Mouse (Mus musculus) megakaryocyte, embryonic 14.5 days (primary cell): ENCODE data around the gene Tpm1. TPM values are rescaled to one million over a fixed set of nuclear protein-coding genes. Genes with fewer than 3 reads are reported as not detected.
A peak's percentile ranks its signal among the peaks of the same experiment; 100 is the strongest.

ENCODE experiments used
- H3K27me3 ChIP-seq: replicated peaks from 2 replicates; pipeline ENCODE3; 2012; ENCODE audit warnings: inconsistent platforms
- H3K36me3 ChIP-seq: replicated peaks from 2 replicates; pipeline ENCODE3; 2012; ENCODE audit warnings: low read length, inconsistent platforms, mixed read lengths
- H3K4me1 ChIP-seq: 2 replicates; pipeline ENCODE4 v1.6.1; 2012; ENCODE audit warnings: inconsistent platforms
- H3K4me3 ChIP-seq: replicated peaks from 2 replicates; pipeline ENCODE3; 2012; ENCODE audit warnings: moderate library complexity, mild to moderate bottlenecking, inconsistent platforms
- H3K9me3 ChIP-seq: 2 replicates; pipeline ENCODE4 v1.6.1; 2012; ENCODE audit warnings: inconsistent platforms
- FLI1 ChIP-seq: IDR thresholded peaks from 2 replicates; pipeline ENCODE4 v1.6.1; 2012; ENCODE audit warnings: low read length, inconsistent platforms, mixed read lengths
- GATA1 ChIP-seq: IDR thresholded peaks from 3 replicates; pipeline ENCODE4 v1.6.1; 2012; ENCODE audit warnings: mixed read lengths, low read length, inconsistent platforms, borderline replicate concordance
- polyA plus RNA-seq: library from polyadenylated mRNA; stranded (reverse); fragments of >175 nt; gene quantifications from 2 replicates; pipeline ENCODE4 v1.2.3, GENCODE M21; 2012; ENCODE audit warnings: low replicate concordance; ENCODE audit not compliant: insufficient read depth

Tpm1 gene
- 27.0 and 240 TPM in 2 replicates for polyA plus RNA-seq

- H3K9me3 ChIP-seq = peaks cover 2% of the 10 kb centered on the region; the same call in 1 of the 2 replicates
- peaks cover 75% of the 10 kb centered on the region for H3K27me3 ChIP-seq
- TF ChIP-seq FLI1 (no peak), GATA1 (no peak)
- no peaks in the 10 kb centered on the region for H3K36me3 ChIP-seq
- peaks cover 53% of the 10 kb centered on the region for H3K4me1 ChIP-seq
- peak within 1 kb of the TSS; percentile 93 for H3K4me3 ChIP-seq
Observed at GRCm38 (mm10) chr9:67049086-67049824, at the start of gene Tpm1. TSS of gene Tpm1 (minus strand) at chr9:67049406.

- TF ChIP-seq GATA1 (no peak), FLI1 (no peak)
- no peaks in the 10 kb centered on the region for H3K36me3 ChIP-seq
- H3K4me1 ChIP-seq = peaks cover 3% of the 10 kb centered on the region; the same call in 1 of the 2 replicates
- H3K9me3 ChIP-seq = no peaks in the 10 kb centered on the region
- peaks cover 24% of the 10 kb centered on the region for H3K27me3 ChIP-seq
- H3K4me3 ChIP-seq = no peak overlapping the region
Observed at GRCm38 (mm10) chr9:67094371-67094770, 45.2 kb upstream of the Tpm1 start.

GRCm38 (mm10) chr9:67092210-67092609, 43.0 kb upstream of the Tpm1 start:
- H3K4me1 ChIP-seq = no peaks in the 10 kb centered on the region
- TF ChIP-seq GATA1 = no peak
- no peak for TF ChIP-seq FLI1
- H3K4me3 ChIP-seq = no peak overlapping the region
- H3K27me3 ChIP-seq = peaks cover 11% of the 10 kb centered on the region
- H3K36me3 ChIP-seq = no peaks in the 10 kb centered on the region
- no peaks in the 10 kb centered on the region for H3K9me3 ChIP-seq

GRCm38 (mm10) chr9:67091598-67091997, 42.4 kb upstream of the Tpm1 start:
- H3K4me1 ChIP-seq = no peaks in the 10 kb centered on the region
- H3K4me3 ChIP-seq = no peak overlapping the region
- H3K27me3 ChIP-seq = peaks cover 8% of the 10 kb centered on the region
- no peaks in the 10 kb centered on the region for H3K9me3 ChIP-seq
- no peaks in the 10 kb centered on the region for H3K36me3 ChIP-seq
- TF ChIP-seq FLI1 (no peak), GATA1 (no peak)

- Histone ChIP-seq H3K4me3 (no peak overlapping the region), H3K9me3 (no peaks in the 10 kb centered on the region), H3K4me1 (no peaks in the 10 kb centered on the region), H3K27me3 (peaks cover 6% of the 10 kb centered on the region), H3K36me3 (no peaks in the 10 kb centered on the region)
- no peak for TF ChIP-seq GATA1
- no peak for TF ChIP-seq FLI1
Observed at GRCm38 (mm10) chr9:67091151-67091550, 41.9 kb upstream of the Tpm1 start.

GRCm38 (mm10) chr9:67090633-67091045, 41.4 kb upstream of the Tpm1 start:
- Histone ChIP-seq H3K4me3 (no peak overlapping the region), H3K4me1 (no peaks in the 10 kb centered on the region), H3K27me3 (peaks cover 6% of the 10 kb centered on the region), H3K36me3 (no peaks in the 10 kb centered on the region), H3K9me3 (no peaks in the 10 kb centered on the region)
- TF ChIP-seq FLI1 = no peak
- no peak for TF ChIP-seq GATA1

GRCm38 (mm10) chr9:67089167-67089566, 40.0 kb upstream of the Tpm1 start:
- H3K4me3 ChIP-seq = no peak overlapping the region
- no peaks in the 10 kb centered on the region for H3K36me3 ChIP-seq
- no peaks in the 10 kb centered on the region for H3K4me1 ChIP-seq
- H3K9me3 ChIP-seq = no peaks in the 10 kb centered on the region
- peaks cover 6% of the 10 kb centered on the region for H3K27me3 ChIP-seq
- TF ChIP-seq GATA1 (no peak), FLI1 (no peak)

GRCm38 (mm10) chr9:67083801-67084200, 34.6 kb upstream of the Tpm1 start:
- no peaks in the 10 kb centered on the region for H3K4me1 ChIP-seq
- no peak for TF ChIP-seq FLI1
- no peak for TF ChIP-seq GATA1
- H3K36me3 ChIP-seq = no peaks in the 10 kb centered on the region
- H3K9me3 ChIP-seq = no peaks in the 10 kb centered on the region
- H3K4me3 ChIP-seq = no peak overlapping the region
- H3K27me3 ChIP-seq = peaks cover 20% of the 10 kb centered on the region

- TF ChIP-seq FLI1 (no peak), GATA1 (no peak)
- H3K4me3 ChIP-seq = no peak overlapping the region
- peaks cover 26% of the 10 kb centered on the region for H3K27me3 ChIP-seq
- peaks cover 5% of the 10 kb centered on the region; the same call in 1 of the 2 replicates for H3K4me1 ChIP-seq
- no peaks in the 10 kb centered on the region for H3K36me3 ChIP-seq
- no peaks in the 10 kb centered on the region for H3K9me3 ChIP-seq
Observed at GRCm38 (mm10) chr9:67081688-67082087, 32.5 kb upstream of the Tpm1 start.

- TF ChIP-seq FLI1 (no peak), GATA1 (no peak)
- Histone ChIP-seq H3K4me3 (no peak overlapping the region), H3K27me3 (peaks cover 27% of the 10 kb centered on the region), H3K9me3 (no peaks in the 10 kb centered on the region), H3K36me3 (no peaks in the 10 kb centered on the region), H3K4me1 (peaks cover 5% of the 10 kb centered on the region; the same call in 1 of the 2 replicates)
Observed at GRCm38 (mm10) chr9:67077658-67078319, 28.6 kb upstream of the Tpm1 start.
